ENCODE assay signal across 8 mouse cellular contexts in genomic region chr5:143179179-143179578, GRCm38 (mm10). TPM values are rescaled to one million over a fixed set of nuclear protein-coding genes. Genes with fewer than 3 reads are reported as not detected.
DNase-seq lines count a peak whose midpoint lies in the region; ATAC-seq and TF ChIP-seq lines count a peak whose summit lies in the region.
"Had no signal": no experiment of that assay in that cellular context is flagged by ENCODE, and none has a peak within 500 bp of the region (broad histone marks: within the 10 kb centered on the region; RNA-seq: fewer than 3 reads in every experiment).

No protein-coding gene starts in this region.

- peaks cover 7% of the 10 kb centered on the region for H3K4me1 ChIP-seq in lung, embryonic 14.5 days (ENCODE audit: insufficient read depth)

- H3K4me2 ChIP-seq in lung, embryonic 14.5 days, result peak overlapping the region; percentile 86

- H3K27ac ChIP-seq in lung, embryonic 14.5 days (ENCODE audit: low read depth), result no peak overlapping the region

- 30% methylated on average over 6 of the region's 6 CpGs for WGBS in lung, embryonic 14.5 days

- H3K9me3 ChIP-seq in lung, embryonic 14.5 days (ENCODE audit: low read depth, low read length), result peaks cover 3% of the 10 kb centered on the region; the same call in 1 of the 2 replicates

- peak; percentile 60 for TF ChIP-seq CTCF in lung, embryonic 14.5 days (IDR thresholded peaks at IDR 0.05; ENCODE audit: low read depth)

- H3K36me3 ChIP-seq in lung, embryonic 14.5 days (ENCODE audit: insufficient read depth), result peaks cover 39% of the 10 kb centered on the region

- ATAC-seq in lung, embryonic 14.5 days (ENCODE audit: insufficient read depth), result no peak
- 0 out of 2 replicates have a peak, but pooled peaks have one; percentile 15 for ATAC-seq in megakaryocyte progenitor cell, adult 5-6 weeks (replicated peaks; ENCODE audit: poor library complexity)

- no peaks in the 10 kb centered on the region for H3K27me3 ChIP-seq in lung, embryonic 14.5 days (ENCODE audit: insufficient read depth, low read length)

- peak overlapping the region; percentile 85; the same call in 1 of the 2 replicates for H3K4me3 ChIP-seq in lung, embryonic 14.5 days (ENCODE audit: low read depth, low read length)

- H3K9ac ChIP-seq in lung, embryonic 14.5 days, result 0 out of 2 replicates have a peak overlapping the region, but pooled peaks have one; percentile 87

- DNase-seq in lung, embryonic 14.5 days, result peak; percentile 59
- no peak for DNase-seq in lung, postnatal 36 days
- DNase-seq in adipocyte (ENCODE audit: low spot score), result peak; percentile 49
- peak; percentile 21 for DNase-seq in forelimb bud, embryonic 11.5 days (ENCODE audit: low read depth, low spot score)
- DNase-seq in spleen, postnatal 4 days (ENCODE audit: low spot score in 2 of 2), result no peak
- no peak for DNase-seq in right cerebral cortex, postnatal 25 days

RNA-seq across cellular contexts. Expression of gene Rbak, which starts 1.4 kb away (rescaled TPM):
- polyA plus RNA-seq in lung, embryonic 14.5 days (2014; fragmentation: Nextera tagmentation; extraction: Ambion mirVana), result 12.2 and 15.5 TPM in 2 replicates
- total RNA-seq in megakaryocyte progenitor cell, adult 5-6 weeks (2015), result 5.9 and 6.2 TPM in 2 replicates
- 8.7 and 10.0 TPM in 2 replicates for total RNA-seq in megakaryocyte progenitor cell, adult 5-6 weeks (2017)

RNA-seq across cellular contexts. Expression of gene Spdye4b, which starts 1.6 kb away (rescaled TPM):
- polyA plus RNA-seq in lung, embryonic 14.5 days (2014; fragmentation: Nextera tagmentation; extraction: Ambion mirVana), result not detected in 2 replicates
- total RNA-seq in megakaryocyte progenitor cell, adult 5-6 weeks (2015), result not detected in 2 replicates
- total RNA-seq in megakaryocyte progenitor cell, adult 5-6 weeks (2017), result not detected in 2 replicates
- total RNA-seq: layer of hippocampus, postnatal 14 days had no signal

RNA-seq across cellular contexts. Expression of gene Olfr718-ps1, which starts 31.8 kb away (rescaled TPM):
- polyA plus RNA-seq in lung, embryonic 14.5 days (2014; fragmentation: Nextera tagmentation; extraction: Ambion mirVana), result not detected in 2 replicates
- total RNA-seq in megakaryocyte progenitor cell, adult 5-6 weeks (2015), result not detected in 2 replicates
- not detected in 2 replicates for total RNA-seq in megakaryocyte progenitor cell, adult 5-6 weeks (2017)

RNA-seq across cellular contexts. Expression of gene Spdye4a, which starts 47.5 kb away (rescaled TPM):
- polyA plus RNA-seq in lung, embryonic 14.5 days (2014; fragmentation: Nextera tagmentation; extraction: Ambion mirVana), result not detected in 2 replicates
- total RNA-seq in megakaryocyte progenitor cell, adult 5-6 weeks (2015), result not detected in 2 replicates
- not detected in 2 replicates for total RNA-seq in megakaryocyte progenitor cell, adult 5-6 weeks (2017)
- total RNA-seq: layer of hippocampus, postnatal 14 days had no signal

RNA-seq across cellular contexts. Expression of gene Zfp12, which starts 55.8 kb away (rescaled TPM):
- polyA plus RNA-seq in lung, embryonic 14.5 days (2014; fragmentation: Nextera tagmentation; extraction: Ambion mirVana), result 16.9 and 17.2 TPM in 2 replicates
- total RNA-seq in megakaryocyte progenitor cell, adult 5-6 weeks (2015), result 4.5 and 5.2 TPM in 2 replicates
- total RNA-seq in megakaryocyte progenitor cell, adult 5-6 weeks (2017), result 11.1 and 12.0 TPM in 2 replicates

Comparison
In these comparisons a context has a peak if more than half of its experiments do, and no peak if none do; other contexts are left out.
1. DNase-seq: peak in lung, embryonic 14.5 days (single experiment), adipocyte (single experiment) and forelimb bud, embryonic 11.5 days (single experiment); none in lung, postnatal 36 days (single experiment), spleen, postnatal 4 days (0 of 2) and right cerebral cortex, postnatal 25 days (single experiment).